Mouse (Mus musculus): ENCODE results near the gene Banf2.

Banf2 gene

DNA sequence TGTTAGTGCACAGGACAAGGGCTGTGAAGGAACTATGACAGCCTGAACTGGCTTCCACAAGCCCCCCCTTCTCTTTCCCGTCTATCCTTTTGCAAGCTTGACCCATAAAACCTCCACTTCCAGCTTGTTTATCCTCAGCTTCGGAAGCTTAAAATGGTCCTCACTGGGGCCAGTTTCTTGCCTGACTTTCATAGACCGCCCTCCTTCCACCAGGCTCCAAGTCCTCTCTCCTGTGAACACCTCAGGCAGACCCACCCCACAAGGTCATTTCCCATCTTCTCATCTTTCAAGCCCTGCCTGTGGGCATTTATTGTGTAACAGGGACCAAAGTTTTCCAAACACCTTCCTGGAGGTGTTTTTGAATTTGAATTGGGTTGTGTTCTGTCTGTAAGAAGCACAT, 10.4 kb upstream of the Banf2 start:
- no peak for DNase-seq (ENCODE audit: extremely low read depth, insufficient read length, low spot score)

DNA sequence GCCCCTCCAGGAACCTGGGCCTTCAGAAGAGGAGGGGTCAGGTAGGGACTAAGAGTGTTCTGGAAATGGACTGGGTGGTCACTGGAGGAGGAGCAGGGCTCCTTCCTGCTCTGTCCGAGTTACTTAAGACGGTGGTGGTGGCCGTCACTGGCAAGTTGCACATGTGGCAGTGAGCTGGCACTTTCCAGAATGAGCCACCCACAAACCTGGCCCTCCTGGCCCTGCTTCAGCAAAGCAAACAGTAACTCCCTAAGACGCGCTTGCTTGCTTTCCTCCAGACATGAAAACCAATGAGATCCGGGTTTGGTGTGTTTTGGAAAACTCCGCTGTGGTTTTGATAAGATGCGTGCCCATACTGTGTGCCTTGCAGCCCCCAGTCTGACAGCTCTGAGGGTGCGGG, 7.5 kb upstream of the Banf2 start:
- no peak for DNase-seq (ENCODE audit: extremely low read depth, insufficient read length, low spot score)

DNA sequence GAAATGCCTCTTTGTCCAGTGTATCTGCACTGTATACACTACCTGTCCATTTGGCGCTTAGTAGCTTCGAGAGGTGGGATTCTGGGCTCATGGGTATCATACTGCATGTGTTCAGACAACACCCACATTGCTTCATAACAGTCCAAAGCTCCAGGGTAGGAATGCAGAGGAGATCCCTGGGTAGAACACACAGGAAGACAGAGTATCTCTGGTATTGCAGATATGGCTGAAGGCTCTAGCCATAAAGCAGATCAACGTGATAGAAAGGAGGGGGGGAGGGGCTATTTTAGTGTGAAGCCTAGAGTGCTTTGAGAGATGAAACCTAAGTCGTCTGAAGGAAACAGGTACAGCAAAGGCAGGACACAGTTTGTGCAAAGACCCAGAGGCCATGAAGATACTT, 6.4 kb upstream of the Banf2 start:
- DNase-seq (ENCODE audit: extremely low read depth, insufficient read length, low spot score), result no peak

DNA sequence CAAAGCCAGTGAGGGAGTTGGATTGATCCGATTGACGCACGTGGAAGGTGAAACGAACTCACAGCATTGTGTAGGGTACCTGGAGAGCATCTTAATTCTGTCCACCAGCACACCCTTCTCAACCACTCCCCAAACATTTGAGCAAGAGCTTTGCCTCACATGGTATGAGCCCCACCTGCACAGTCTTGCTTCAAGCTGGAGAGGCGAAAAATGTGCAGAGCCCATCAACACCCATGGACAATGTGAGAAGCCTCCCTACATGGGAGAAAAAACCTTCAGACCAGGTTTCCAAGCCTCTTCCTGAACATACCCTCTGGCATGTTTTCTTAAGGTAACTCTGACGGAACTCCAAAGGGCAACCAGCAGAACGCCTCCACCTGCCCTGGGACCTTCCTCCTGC, 2.1 kb upstream of the Banf2 start:
- no peak for DNase-seq (ENCODE audit: extremely low read depth, insufficient read length, low spot score)

DNA sequence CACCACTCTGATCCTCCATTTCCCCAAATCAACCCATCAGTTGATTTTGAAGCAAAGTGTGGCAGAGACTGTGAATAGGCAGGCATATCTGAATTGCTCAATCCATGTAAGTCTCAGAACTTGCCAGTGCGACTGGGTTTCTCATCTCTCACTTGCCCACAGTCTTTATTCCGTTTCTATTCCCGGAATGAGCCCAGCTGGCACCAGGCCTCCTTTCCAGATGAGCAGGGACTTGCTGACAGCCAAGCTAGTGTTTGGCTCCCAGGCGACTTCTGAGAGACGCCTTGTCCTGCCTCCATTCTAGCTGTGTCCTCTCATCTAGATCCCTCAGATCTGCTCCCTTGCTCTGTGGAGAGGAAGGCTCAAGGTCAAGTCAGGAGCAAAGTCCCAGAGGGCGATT, 11.9 kb downstream of the Banf2 start:
- DNase-seq (ENCODE audit: extremely low read depth, insufficient read length, low spot score), result no peak

DNA sequence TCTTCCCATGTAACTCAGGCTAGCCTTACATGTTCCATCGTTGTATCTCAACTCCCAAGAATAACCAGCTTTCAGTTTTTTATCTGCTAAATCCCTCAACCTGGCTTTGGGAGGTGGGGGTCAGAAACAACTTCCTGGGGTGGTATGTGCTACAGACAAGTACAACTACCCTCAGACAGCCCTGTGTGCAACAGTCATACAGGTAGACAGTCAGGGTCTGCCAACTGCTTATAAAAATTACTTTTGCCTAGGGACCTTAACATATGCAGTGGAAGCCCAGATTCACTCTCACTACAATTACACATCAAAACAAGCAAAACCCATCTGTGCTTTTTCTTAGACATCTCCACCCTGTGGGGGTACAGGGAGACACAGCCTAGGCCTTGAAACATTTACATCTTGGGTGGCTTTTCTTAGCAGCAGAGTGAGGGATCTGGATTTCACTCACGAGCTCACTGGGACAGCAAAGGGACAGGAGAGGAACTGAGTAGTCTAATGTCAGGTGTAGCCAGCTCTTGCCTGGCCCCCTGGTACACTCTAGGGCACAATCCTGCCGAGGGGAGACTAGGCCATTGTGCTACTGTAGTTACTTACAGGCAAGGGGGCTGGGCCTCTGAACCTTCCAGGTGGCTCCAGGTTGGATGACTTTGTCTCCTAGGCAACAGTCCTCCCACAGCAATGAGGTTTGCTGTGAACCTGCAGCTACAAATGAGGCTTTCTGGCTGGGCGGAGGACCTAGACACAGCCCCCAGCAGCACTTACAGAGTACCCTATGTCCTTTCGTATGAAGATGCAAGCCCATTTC, 13.1 kb downstream of the Banf2 start:
- no peak for DNase-seq (ENCODE audit: extremely low read depth, insufficient read length, low spot score)

DNA sequence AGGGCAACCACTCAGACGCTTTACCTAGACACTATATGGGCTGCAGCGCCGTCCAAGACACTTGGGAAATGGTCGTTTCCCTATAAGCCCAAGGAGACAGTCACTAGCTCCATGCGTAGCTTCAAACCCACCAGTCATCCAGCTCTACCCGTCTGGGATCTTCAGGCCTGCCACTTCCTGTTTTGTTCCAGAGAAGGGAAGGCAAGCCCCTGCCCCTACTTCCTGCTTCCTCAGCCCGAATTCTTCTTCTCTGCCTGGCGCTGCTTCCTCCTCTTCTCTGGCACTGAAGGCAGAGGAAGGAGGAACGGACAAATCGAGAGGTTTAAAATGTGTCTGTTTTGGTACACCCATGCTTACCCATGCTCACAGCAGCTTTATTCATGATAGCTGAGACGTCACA, 14.1 kb downstream of the Banf2 start:
- no peak for DNase-seq (ENCODE audit: extremely low read depth, insufficient read length, low spot score)

DNA sequence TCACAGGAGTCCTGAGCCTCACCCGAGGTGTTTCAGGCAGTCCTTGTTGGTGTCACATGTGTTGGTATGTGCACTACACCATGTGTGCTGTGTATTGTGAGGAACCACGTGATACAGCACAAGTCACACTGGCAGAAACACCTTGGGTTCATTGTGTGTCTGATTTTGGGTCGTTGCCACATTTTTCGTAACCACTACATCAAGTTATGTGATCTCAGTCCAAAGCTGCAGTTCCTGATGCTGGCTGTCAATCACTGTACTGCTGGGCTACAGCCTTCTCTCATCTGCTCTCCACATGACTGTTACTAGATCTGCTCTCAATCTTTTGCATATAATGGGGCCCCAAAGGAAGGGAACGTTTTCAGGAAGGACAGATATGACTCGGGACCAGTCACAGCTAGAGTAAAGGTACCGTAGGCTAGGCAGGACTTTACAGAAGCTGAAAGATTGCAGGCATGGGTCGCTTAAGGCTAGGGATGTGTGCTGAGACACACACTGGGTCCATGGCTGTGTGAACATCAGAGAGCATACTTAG, 17.4 kb downstream of the Banf2 start:
- DNase-seq (ENCODE audit: extremely low read depth, insufficient read length, low spot score), result no peak

DNA sequence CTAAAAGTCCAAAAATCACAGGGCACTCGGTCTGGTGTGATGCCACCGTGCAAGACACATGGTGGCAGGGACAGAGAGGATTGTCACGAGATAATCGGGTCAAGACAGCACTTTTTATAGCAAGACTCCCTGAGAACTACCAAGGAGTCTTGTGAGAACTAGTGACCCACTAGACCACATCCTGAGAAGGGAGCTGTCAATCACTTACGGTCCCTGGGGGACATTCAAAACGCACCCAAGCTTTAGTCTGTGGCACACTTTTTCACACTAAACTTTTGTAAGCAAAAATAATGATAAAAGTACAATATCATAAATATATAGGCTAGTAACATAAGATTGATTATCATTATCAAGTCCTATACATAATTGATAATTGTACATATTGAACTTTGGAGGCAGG, 18.0 kb downstream of the Banf2 start:
- DNase-seq (ENCODE audit: extremely low read depth, insufficient read length, low spot score), result no peak

DNA sequence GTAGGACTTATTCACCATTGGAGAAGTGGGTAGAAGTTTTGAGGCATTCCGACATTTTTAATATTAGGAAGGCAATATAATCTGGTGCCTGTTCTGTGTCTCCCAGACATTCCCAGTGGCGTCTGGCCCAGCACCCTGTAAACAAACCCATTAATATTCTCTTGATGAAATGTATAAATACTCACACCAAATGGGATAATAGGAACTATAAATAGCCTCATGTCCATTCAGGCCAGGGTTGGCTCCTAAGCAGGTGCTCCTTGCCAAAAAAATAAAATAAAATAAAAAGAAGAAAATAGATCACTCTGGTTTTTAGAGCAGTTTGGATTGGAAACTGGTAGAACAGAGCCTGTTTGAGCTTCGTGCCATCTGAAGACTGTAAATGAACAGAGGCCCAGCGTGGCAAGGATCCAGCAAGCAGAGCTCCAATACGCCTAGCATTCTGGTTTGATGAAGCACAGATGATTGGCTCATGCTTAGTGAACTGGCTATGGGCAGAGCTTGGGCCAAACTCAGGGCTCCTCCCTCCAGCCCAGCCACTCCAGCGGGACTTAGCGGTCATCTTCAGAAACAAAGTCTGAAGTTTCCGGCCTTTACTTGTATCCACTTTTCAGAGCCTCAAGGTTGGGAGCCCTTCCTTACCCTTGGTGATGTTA, 19.7 kb downstream of the Banf2 start:
- no peak for DNase-seq (ENCODE audit: extremely low read depth, insufficient read length, low spot score)

DNA sequence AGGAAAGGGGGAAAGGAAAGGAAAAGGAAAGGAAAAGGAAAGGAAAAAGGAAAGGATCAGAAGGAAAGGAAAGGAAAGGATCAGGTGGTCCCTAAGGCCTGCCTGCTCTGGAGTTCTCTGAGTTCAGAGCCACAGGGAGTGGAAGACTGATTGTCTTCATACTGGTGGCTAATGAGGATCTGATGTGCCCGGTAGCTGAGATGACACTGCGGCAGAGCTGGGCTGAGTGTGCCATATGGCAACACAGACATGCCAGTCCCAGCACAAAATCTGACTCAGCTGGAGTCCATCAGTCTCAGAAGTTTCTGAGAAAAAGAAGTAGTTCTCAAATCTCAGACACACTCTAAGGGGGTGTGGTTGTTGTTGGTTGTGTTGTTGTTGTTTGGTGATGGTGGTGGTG, 24.9 kb downstream of the Banf2 start:
- DNase-seq (ENCODE audit: extremely low read depth, insufficient read length, low spot score), result no peak

DNA sequence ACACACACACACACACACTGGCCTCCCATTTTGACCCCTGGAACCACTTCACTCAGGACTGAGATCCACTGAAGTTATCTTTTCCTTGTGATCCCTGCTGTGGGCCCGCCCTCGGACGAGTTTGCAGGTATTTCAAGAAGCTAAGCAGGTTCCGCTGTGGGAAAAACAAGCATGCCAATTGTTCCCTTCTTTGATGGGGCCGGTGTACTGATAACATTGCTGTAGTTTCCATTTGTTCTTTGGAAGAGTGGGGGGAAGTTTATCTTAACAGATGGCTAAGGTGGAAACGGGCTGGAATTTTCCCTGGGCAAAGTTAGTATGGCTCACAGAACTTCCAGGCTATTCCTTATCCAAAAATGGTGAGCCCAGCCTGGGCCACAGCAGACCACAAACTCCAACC, 28.8 kb downstream of the Banf2 start:
- no peak for DNase-seq (ENCODE audit: extremely low read depth, insufficient read length, low spot score)

DNA sequence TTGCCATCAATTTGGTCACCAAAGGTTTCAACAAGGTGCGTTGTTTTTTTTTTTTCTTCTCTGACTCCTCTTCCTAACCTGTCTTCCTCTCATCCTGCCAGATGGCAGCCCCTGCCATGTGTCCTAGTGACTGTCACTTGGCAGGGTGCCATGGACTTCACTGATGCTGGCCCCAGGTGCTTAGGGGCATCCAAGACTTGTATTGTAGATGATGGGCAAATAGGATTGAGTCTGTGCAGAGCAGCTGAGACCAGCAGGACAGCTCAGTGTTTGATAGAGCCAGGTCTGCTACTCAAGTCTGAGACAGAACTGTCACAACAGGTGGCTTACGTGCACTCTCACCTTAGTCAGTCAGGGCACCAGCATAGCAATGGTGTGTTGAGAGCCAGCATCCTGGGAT, 32.6 kb downstream of the Banf2 start:
- DNase-seq (ENCODE audit: extremely low read depth, insufficient read length, low spot score), result no peak

DNA sequence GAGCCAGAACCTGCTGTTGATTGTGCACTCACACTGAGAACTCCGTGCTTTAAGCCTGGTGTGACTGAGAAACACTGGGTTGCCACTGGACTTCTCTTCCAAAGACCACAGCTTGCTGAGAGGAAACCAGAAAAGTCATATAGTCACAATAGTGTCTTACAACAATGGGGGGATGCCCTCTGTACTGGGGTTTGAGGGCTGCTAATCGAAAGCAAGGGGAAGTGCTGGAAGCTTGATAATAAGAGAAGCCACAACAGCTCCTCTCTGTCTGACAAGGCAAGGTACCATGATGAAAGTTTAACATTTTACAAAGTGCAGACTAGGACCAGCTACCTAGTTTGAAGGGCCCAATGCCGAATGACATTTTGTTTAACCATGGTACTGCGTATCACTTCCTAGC, 36.8 kb downstream of the Banf2 start:
- no peak for DNase-seq (ENCODE audit: extremely low read depth, insufficient read length, low spot score)

DNA sequence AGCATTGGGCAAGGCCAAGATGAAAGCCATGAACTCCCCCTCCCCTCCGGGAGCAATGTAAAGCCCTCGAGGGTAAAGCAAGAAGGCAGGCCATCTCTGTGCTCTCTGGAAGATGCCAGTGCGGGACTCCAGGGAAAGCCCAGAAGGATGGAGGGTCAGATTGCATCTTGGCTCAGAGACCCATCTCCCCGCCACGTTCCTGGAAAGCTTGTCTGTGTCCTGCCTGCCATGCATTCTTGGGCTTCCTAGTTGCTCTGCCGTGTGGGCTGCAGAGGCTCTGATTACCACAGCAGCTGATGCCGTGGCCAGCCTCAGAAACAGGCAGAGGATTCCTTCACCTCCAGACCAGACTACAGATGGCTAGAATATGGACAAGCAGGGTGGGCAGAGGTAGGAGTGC, 37.6 kb downstream of the Banf2 start:
- no peak for DNase-seq (ENCODE audit: extremely low read depth, insufficient read length, low spot score)

DNA sequence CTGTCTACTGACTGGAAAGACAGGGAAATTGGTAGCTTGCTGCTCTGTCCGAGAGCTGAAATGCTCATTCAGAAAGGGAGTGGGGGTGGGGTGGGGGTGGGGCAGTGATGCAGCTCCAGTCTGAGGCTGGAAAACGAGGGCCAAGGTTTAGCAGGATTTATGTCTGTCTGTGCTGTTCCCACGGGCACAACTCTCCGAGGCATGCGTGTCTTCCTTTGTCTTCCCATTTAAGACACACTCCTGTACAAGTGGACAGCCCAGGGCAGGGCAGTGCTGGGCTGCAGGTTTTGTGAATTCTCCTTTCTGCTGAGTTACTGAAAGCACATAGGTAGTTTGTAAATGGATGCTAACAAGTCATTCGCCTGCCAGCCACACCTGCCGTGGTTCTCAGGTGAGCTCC, 39.8 kb downstream of the Banf2 start:
- DNase-seq (ENCODE audit: extremely low read depth, insufficient read length, low spot score), result no peak

DNA sequence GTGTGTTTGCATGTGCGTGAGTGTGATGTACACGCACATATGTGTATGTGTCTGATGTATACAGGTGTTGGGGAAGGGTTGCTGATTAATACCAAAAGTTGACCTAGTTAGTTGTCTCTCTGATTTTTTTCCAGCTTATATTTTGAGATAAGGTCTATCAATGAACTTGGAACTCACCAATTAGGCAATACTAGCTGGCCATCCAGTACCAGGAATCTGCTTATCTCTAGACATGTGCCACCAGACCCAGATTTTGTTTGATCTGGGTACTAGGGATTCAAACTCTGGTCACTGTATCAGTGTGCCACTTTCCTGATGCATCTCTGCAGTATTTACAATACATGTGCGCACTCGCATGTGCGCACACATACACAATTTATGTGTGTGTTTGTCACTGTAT, 41.2 kb downstream of the Banf2 start:
- DNase-seq (ENCODE audit: extremely low read depth, insufficient read length, low spot score), result no peak

DNA sequence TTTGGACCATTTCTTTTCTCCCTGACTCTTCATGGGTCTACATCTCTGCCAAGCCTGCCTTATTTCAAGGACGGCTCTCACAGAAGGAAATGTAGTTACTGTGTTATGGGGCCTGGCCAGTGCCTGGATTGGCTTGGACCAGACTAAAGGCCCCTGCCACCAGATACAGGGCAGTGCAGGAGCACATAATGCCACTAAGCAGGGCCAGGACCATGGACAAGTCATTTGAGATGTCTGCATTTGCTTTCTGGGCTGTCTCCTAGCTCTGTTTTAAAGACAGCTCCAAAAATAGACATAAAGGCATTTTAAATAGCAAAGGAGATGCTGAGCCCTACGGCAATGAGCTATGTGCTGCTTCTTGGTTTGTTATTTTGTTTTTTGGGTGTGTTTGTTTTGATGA, 43.8 kb downstream of the Banf2 start:
- DNase-seq (ENCODE audit: extremely low read depth, insufficient read length, low spot score), result no peak

DNA sequence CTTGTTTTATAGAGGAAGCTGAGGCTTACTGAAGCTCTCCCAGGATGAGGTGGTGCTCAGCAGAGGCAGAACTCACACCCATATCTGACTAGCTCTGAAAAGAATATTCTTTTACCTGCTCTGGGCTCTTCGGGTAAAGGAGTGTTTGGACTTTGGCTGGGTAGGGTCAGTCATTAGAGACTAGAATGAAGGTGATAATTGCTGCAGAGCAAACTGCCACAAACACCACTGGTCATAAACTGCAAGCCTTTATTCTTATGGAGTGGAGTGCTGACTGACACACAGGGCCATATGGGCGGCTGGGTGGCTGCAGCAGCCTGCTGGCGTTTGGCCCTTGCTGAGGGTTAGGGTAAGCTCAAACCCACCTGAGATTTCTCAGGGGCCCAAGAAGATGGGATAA, 46.0 kb downstream of the Banf2 start:
- DNase-seq (ENCODE audit: extremely low read depth, insufficient read length, low spot score), result no peak

DNA sequence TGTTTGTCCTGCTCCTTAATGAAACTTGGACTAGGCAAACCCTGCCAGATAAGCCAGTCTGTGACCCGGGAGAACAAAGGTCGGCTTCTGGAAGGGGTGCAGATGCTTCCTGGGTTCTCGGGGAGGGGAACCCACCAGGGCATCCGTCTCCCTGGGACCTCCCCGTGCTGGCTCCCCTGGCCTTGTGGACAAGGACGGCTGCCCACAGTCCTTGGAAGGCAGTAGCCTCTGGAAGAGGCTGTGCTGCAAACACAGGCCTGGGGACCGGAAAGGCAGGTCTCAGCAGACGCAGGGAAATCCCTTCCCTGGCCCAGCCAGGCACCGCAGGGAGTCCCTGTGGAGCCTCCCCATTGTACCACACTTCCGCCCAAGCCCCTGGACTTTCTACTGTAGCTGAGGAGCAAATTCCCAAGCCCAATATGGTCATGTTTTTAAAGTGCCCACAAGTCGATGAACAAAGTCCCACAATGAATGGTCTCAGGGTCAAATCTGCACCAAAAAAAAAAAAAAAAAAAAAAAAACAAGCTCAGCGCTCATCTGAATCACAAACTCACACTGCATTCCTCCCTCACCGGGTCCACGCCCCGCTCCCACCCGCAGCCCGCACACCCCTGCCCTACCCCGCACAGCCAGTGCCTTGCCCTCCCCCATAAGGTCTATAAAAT, 53.5 kb downstream of the Banf2 start:
- no peak for DNase-seq (ENCODE audit: extremely low read depth, insufficient read length, low spot score)

DNA sequence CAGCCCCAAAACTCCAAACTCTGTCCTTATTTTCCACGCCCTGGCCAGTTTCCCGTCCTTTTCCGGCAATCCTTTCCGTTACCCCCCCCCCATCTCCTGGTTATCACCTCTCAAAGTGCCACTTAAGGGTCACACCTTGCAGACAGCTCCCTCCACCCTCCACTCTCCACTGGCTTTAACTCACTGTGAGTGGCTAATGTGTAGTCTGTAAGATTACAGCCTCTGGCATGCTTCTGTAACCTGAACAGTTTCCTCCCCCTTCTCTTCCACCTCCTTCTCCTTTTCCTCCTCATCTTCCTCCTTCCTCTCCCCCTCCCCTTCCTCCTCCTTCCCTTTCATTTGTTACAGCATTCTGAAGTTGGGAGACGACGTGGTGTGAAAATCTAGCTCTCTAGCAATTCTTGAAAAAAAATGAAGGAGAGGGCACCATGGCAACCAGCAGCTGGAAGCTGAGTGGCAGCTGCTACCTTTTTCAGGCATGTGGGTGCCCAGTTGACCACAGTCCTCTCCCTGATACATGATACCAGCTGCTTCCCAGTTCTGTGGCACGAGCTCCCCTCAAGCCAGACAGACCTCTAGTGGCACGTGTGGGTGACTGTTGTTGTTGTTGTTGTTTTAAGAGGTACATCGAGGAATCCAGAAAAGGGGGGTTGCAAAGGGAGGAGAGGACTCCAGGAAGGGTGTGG, 55.2 kb downstream of the Banf2 start:
- DNase-seq (ENCODE audit: extremely low read depth, insufficient read length, low spot score), result no peak
